Mouse (Mus musculus) kidney, adult 2 months (tissue): ENCODE measurements at regions not wholly inside any gene's neighbourhood (a gene's known extent, or its start where the extent isn't known, plus 50 kb on each side); places are given as distances from the start of the nearest gene placed in this dataset.

Experiments
- DNase-seq: peaks from one replicate; pipeline ENCODE4 v3.0.0; 2021
- H3K27ac ChIP-seq: fragments of 200-500 bp; 2 replicates; pipeline ENCODE4 v1.5.1; 2012; ENCODE audit warnings: low read depth, low read length, control low read depth, inconsistent platforms; ENCODE audit not compliant: insufficient read depth
- H3K27me3 ChIP-seq: fragments of 200-500 bp; replicated peaks from 2 replicates; pipeline ENCODE4 v1.6.1; 2012; ENCODE audit warnings: mild to moderate bottlenecking, moderate library complexity, low read length, inconsistent platforms; ENCODE audit not compliant: control insufficient read depth, insufficient read depth
- H3K36me3 ChIP-seq: fragments of 200-500 bp; 2 replicates; pipeline ENCODE4 v1.6.1; 2012; ENCODE audit warnings: mild to moderate bottlenecking, moderate library complexity, low read length, inconsistent platforms; ENCODE audit not compliant: control insufficient read depth, insufficient read depth
- H3K4me1 ChIP-seq: fragments of 200-500 bp; 2 replicates; pipeline ENCODE4 v1.6.1; 2011; ENCODE audit warnings: low read length; ENCODE audit not compliant: control insufficient read depth, insufficient read depth
- H3K4me3 ChIP-seq: fragments of 200-500 bp; 2 replicates; pipeline ENCODE4 v1.5.1; 2011; ENCODE audit warnings: mild to moderate bottlenecking, low read depth, low read length, control low read depth; ENCODE audit not compliant: insufficient read depth
- CTCF ChIP-seq: fragments of 200-500 bp; conservative IDR thresholded peaks from 2 replicates; pipeline ENCODE4 v1.5.1; 2011; ENCODE audit warnings: low read depth, mild to moderate bottlenecking, control low read depth, low read length, moderate library complexity, mixed read lengths; ENCODE audit not compliant: insufficient read depth, insufficient read length
- POLR2A ChIP-seq: fragments of 200-500 bp; IDR thresholded peaks from one replicate; pipeline ENCODE4 v1.6.1; 2011; ENCODE audit warnings: low read depth, low read length, control low read depth
- WGBS: fragments of 180-500 bp; shearing (Covaris S2); methylation state at CpG from one replicate; pipeline ENCODE4 v1.1.7; 2018; 5-methylcytosine and 5-hydroxymethylcytosine counted together

DNA sequence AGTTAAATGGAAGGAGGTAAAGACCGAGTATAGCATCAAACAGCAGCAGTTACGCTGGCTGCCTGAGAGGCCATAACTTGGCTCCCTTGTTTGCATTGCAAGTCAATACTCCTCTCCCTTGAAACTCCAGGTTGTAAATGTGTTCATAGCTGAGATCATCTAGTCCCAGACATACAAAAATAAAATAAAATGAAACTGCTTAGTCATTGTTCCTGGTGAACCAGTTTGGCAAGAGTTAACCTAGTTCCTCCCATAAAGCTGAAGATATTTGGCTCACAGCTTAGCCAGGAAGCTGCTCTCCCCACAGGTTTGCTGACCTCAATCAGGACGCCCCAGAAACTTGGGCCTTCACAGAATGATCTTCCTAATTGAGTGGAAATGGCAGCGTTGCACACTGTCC lies 97.9 kb upstream of the Tmc1 start:
- no peak for DNase-seq
- Histone ChIP-seq H3K27ac (peak overlapping the region; percentile 24; the same call in 1 of the 2 replicates), H3K36me3 (no peaks in the 10 kb centered on the region), H3K27me3 (no peaks in the 10 kb centered on the region), H3K4me1 (peaks cover 8% of the 10 kb centered on the region), H3K4me3 (no peak overlapping the region)
- TF ChIP-seq CTCF = no peak
- TF ChIP-seq POLR2A = no peak
- 53% methylated on average over 4 of the region's 4 CpGs for WGBS

DNA sequence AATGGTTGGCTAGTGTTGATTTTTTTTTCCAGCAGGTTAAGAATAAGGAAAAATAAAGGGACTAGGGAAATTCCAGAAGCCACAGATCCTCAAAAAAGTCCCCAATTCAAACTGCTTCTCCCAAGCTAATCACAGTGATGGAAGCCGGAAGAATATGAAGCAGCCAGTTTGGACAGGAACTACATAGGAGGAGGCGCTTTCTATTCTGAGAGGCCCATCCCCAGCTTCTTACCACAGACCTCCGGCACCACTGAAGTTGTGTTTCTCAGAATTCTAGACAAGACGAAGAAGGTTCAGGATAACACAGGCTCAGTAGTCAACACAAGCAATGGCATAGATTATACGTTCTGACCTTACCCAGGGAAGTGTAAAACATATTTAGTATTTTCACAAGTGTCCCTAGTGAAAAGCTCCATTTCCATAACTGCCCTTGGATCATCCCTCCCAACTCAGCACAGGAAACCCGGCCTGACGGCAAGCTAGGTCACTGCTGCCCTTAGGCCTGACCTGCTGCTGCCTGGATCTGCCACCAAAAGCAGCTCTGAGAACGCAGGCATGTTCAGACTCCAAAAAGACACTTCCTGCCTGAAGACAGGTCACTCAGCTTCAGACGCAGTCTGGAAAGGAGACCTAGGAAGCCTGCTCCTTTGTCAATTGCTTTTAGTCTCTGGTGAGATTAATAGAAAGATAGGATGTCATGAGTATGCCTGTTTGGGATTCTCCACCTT lies 97.2 kb upstream of the Tmc1 start:
- no peaks in the 10 kb centered on the region for H3K36me3 ChIP-seq
- TF ChIP-seq CTCF = no peak
- no peaks in the 10 kb centered on the region for H3K27me3 ChIP-seq
- DNase-seq = peak; percentile 50
- H3K4me3 ChIP-seq = no peak overlapping the region
- WGBS = 56% methylated on average over 9 of the region's 9 CpGs
- peaks cover 8% of the 10 kb centered on the region for H3K4me1 ChIP-seq
- peak overlapping the region; percentile 24 for H3K27ac ChIP-seq

DNA sequence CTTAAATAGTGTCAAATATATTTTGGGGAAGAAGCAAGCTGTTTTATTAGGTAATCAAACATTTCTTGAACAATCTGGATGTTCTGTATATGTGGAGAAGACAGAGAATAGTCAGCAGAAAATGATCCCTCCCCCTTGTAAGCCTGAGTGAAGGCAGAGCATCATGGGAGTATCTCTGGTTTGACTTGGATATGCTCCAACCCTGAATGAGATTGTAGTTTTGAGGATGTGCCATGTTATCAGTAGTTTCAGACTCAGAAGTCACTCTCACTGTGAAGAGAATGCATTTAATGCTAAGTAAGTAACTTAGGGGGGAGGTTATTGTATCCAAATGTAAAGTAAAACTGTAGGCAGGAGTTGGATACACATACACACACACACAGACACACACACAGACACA lies 95.3 kb upstream of the Tmc1 start:
- Histone ChIP-seq H3K4me1 (peaks cover 8% of the 10 kb centered on the region), H3K4me3 (no peak overlapping the region), H3K27me3 (no peaks in the 10 kb centered on the region), H3K27ac (no peak overlapping the region), H3K36me3 (no peaks in the 10 kb centered on the region)
- no peak for TF ChIP-seq POLR2A
- no peak for TF ChIP-seq CTCF
- no peak for DNase-seq

DNA sequence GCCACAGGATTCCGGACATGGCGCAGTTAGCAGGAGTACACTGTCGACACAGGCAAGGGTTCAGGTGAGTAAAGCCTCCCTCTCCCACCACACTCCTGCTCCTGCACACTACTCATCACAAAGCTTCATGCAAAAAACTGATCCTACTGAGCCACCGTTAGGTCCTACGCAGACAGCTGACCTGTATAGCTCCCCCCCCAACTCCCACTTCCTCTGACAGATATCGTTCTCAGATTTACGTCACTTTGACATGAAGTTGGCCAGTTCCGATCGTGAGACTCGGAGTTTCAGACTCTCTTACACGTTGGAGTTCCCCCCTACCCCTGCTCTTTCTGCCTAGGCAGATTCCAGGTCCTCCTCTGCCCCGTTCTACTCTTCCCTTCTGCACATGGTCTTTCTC lies 91.6 kb upstream of the Tmc1 start:
- Histone ChIP-seq H3K27ac (no peak overlapping the region), H3K27me3 (no peaks in the 10 kb centered on the region), H3K36me3 (no peaks in the 10 kb centered on the region), H3K4me3 (no peak overlapping the region), H3K4me1 (no peaks in the 10 kb centered on the region)
- DNase-seq = no peak
- 63% methylated on average over 12 of the region's 12 CpGs for WGBS
- no peak for TF ChIP-seq POLR2A
- TF ChIP-seq CTCF = no peak

DNA sequence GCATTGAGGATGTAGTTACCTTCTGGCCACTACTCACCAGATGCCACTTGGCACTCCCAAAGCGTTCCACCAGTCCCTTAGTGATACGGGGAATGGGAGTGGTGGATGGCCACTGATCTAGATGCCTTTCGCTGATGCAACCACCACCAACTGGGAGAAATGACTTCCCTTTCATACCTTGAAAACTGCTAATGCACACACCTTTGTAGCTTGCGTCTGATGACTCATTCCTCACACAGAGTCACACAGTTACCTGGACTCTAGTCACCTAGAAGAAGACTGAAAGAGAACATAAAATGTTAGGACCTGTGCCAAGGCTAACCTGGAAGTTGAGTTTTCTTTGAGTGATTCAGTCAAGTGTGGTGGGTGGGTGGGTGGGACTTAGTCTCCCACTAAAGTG lies 90.0 kb upstream of the Tmc1 start:
- H3K27me3 ChIP-seq = no peaks in the 10 kb centered on the region

DNA sequence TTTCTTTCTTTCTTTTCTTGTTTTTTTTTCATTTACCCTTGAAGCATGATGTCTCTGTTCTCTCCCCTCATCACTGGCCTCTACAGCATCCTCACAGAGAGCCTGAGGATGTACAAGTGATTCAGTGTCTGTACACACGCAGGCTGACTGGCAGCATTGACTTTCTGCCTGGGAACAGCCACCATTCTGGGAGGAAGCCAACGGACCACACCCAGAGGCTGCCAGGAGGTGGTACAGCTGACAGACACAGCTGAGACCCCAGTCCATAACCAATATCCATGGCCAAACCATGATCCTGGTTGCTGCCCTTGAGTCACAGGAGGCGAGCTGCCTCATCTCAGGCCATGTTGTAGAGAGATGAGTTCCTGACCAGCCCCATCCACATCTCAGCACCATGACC lies 88.5 kb upstream of the Tmc1 start:
- H3K27ac ChIP-seq = no peak overlapping the region
- no peaks in the 10 kb centered on the region for H3K36me3 ChIP-seq
- TF ChIP-seq CTCF (no peak), POLR2A (no peak)
- H3K27me3 ChIP-seq = no peaks in the 10 kb centered on the region
- H3K4me3 ChIP-seq = no peak overlapping the region
- DNase-seq = no peak
- H3K4me1 ChIP-seq = peaks cover 5% of the 10 kb centered on the region
- WGBS = 91% methylated on average over 3 of the region's 3 CpGs

More for the DNA sequence above, 90.0 kb upstream of the Tmc1 start:
- TF ChIP-seq CTCF (no peak), POLR2A (no peak)
- Histone ChIP-seq H3K36me3 (no peaks in the 10 kb centered on the region), H3K4me3 (no peak overlapping the region), H3K27ac (no peak overlapping the region), H3K4me1 (peaks cover 2% of the 10 kb centered on the region; the same call in 1 of the 2 replicates)
- no peak for DNase-seq
- WGBS = 92% methylated on average over 4 of the region's 4 CpGs

DNA sequence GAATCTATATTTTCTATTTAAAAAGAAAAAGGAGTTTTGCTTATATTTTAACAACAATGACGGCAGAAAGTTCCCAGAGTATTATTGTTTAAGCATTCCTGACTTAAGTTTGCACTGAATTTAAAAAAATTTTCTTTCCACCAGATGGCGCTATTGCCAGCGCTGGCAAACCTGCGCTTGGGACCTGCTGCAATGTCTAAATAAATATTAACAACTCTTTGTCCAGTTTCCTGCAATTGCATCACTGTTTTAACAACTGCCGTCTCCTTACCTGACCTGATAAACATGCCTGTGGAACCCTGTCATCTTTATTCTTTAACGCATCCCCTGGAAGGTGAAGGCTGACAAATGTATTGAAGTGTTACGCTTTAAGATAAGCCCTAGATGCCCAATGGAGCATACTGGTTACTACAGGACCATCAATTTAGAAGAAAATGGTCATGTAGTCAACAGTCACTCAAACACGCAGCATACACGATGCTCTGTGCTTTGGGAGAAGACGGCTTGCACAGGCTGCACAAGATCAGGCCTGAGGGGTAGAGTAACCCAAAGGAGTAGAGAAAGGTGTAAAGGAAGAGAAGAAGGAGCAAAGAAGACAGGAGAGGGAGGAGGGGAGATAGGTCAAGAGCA lies 83.6 kb upstream of the Tmc1 start:
- 31% methylated on average over 10 of the region's 10 CpGs for WGBS
- Histone ChIP-seq H3K4me1 (peaks cover 11% of the 10 kb centered on the region), H3K4me3 (no peak overlapping the region), H3K27ac (no peak overlapping the region), H3K27me3 (no peaks in the 10 kb centered on the region), H3K36me3 (no peaks in the 10 kb centered on the region)
- DNase-seq = peak; percentile 76
- TF ChIP-seq POLR2A (no peak), CTCF (peak; percentile 80)
